Mouse (Mus musculus): Measurements from ENCODE around the gene Idi1.

GRCm38 (mm10) chr13:8873776-8874175, 11.5 kb upstream of the Idi1 start:
- TF ChIP-seq CTCF (IDR thresholded peaks at IDR 0.05; ENCODE audit: low read depth) (no peak), EP300 (optimal IDR thresholded peaks at IDR 0.05) (no peak)

Data from stomach, postnatal 0 days (tissue).